ENCODE assay signal across 12 mouse cellular contexts in the genomic region with DNA sequence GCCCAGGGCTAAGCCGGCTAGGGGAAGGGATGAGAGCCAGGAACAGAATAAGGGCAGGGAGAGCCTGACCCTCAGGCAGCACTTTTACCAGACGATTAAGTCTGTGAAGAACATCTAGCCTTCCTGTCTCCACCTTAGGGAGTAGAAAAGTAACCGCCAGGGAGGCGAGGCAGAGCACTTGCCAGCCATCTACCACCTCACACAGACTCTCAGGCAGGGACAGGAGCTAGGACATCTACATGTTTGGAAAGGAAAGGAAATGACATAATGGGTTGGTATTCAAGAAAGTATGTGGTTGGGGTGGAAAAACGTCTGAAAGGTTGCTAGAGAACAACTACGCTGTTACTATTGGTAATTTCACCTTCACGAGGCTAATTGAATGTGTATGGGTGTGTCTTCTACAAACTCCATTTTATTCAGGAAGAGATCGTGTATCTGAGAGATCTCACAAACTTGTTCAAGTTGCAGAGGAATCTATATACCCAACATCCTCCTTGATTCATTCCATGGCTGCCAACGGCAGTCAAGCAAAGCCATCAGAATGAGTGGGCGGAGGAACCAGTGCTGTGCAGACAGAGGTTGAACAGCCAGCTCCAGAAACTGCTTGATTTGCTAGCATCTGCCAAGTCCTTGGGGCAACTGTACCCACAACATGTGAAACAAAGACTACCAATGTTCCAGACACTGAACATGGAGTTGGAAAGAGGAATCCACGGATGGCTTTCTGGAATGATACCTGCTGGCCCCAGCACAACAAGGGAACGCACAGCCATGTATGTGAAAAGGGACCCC. TPM values are rescaled to one million over a fixed set of nuclear protein-coding genes. Genes with fewer than 3 reads are reported as not detected.
DNase-seq lines count a peak whose midpoint lies in the region; ATAC-seq lines count a peak whose summit lies in the region.
"Had no signal": no experiment of that assay in that cellular context is flagged by ENCODE, and none has a peak within 500 bp of the region (broad histone marks: within the 10 kb centered on the region; RNA-seq: fewer than 3 reads in every experiment).

No protein-coding gene starts in this region.

- no peaks in the 10 kb centered on the region for H3K27me3 ChIP-seq in kidney, embryonic 16.5 days (ENCODE audit: insufficient read depth, low read length)
- H3K27me3 ChIP-seq in embryonic facial prominence, embryonic 15.5 days, result no peaks in the 10 kb centered on the region
- H3K27me3 ChIP-seq in stomach, embryonic 14.5 days (ENCODE audit: control insufficient read depth, insufficient read depth, low read length), result no peaks in the 10 kb centered on the region
- H3K27me3 ChIP-seq: liver, embryonic 13.5 days had no signal

- no peak overlapping the region for H3K9ac ChIP-seq in kidney, embryonic 16.5 days (replicated peaks; ENCODE audit: low read length)
- H3K9ac ChIP-seq in embryonic facial prominence, embryonic 15.5 days, result no peak overlapping the region
- H3K9ac ChIP-seq in stomach, embryonic 14.5 days (replicated peaks; ENCODE audit: low read depth, low read length), result no peak overlapping the region
- H3K9ac ChIP-seq: liver, embryonic 13.5 days had no signal

- no peaks in the 10 kb centered on the region for H3K4me1 ChIP-seq in kidney, embryonic 16.5 days (ENCODE audit: insufficient read depth, low read length)
- peaks cover 7% of the 10 kb centered on the region for H3K4me1 ChIP-seq in embryonic facial prominence, embryonic 15.5 days
- H3K4me1 ChIP-seq in stomach, embryonic 14.5 days (ENCODE audit: control insufficient read depth, insufficient read depth, low read length), result no peaks in the 10 kb centered on the region

- no peak for DNase-seq in frontal cortex, postnatal 36 days (ENCODE audit: low spot score in 2 of 2)
- DNase-seq in kidney, postnatal 4 days, result no peak
- DNase-seq in ovary, postnatal 10 days (ENCODE audit: low spot score), result no peak
- no peak for DNase-seq in embryo, embryonic 10.5 days (ENCODE audit: low spot score)
- DNase-seq: cerebellum, postnatal 25 days; gastrocnemius, postnatal 14 days; liver, embryonic 13.5 days had no signal

- H3K27ac ChIP-seq in kidney, embryonic 16.5 days (ENCODE audit: low read length), result peak overlapping the region; percentile 11; the same call in 1 of the 2 replicates
- H3K27ac ChIP-seq in embryonic facial prominence, embryonic 15.5 days (replicated peaks), result peak overlapping the region; percentile 68
- peak overlapping the region; percentile 33; the same call in 1 of the 2 replicates for H3K27ac ChIP-seq in stomach, embryonic 14.5 days (ENCODE audit: low read length)
- H3K27ac ChIP-seq: liver, embryonic 13.5 days had no signal

- no peaks in the 10 kb centered on the region for H3K9me3 ChIP-seq in kidney, embryonic 16.5 days (ENCODE audit: low read length)
- H3K9me3 ChIP-seq in embryonic facial prominence, embryonic 15.5 days (replicated peaks), result no peaks in the 10 kb centered on the region
- no peaks in the 10 kb centered on the region for H3K9me3 ChIP-seq in stomach, embryonic 14.5 days (ENCODE audit: control insufficient read depth, low read depth, low read length)
- H3K9me3 ChIP-seq: liver, embryonic 13.5 days had no signal

- H3K4me3 ChIP-seq in kidney, embryonic 16.5 days (ENCODE audit: low read length), result no peak overlapping the region
- H3K4me3 ChIP-seq in embryonic facial prominence, embryonic 15.5 days (replicated peaks), result no peak overlapping the region
- no peak overlapping the region for H3K4me3 ChIP-seq in stomach, embryonic 14.5 days (ENCODE audit: low read depth, low read length)
- H3K4me3 ChIP-seq: liver, embryonic 13.5 days; myocyte had no signal

- H3K36me3 ChIP-seq in kidney, embryonic 16.5 days (ENCODE audit: insufficient read depth, low read length), result no peaks in the 10 kb centered on the region
- H3K36me3 ChIP-seq in embryonic facial prominence, embryonic 15.5 days, result no peaks in the 10 kb centered on the region
- H3K36me3 ChIP-seq in stomach, embryonic 14.5 days (ENCODE audit: control insufficient read depth, insufficient read depth, low read length), result no peaks in the 10 kb centered on the region
- H3K36me3 ChIP-seq: liver, embryonic 13.5 days had no signal

- peak; percentile 52 for ATAC-seq in frontal cortex, adult (ENCODE audit: low TSS enrichment)
- no peak for ATAC-seq in kidney, embryonic 16.5 days (ENCODE audit: low FRiP score, low TSS enrichment)
- no peak for ATAC-seq in embryonic facial prominence, embryonic 15.5 days (ENCODE audit: insufficient number of reproducible peaks, low FRiP score, low TSS enrichment, low read depth)
- no peak for ATAC-seq in stomach, embryonic 14.5 days (ENCODE audit: insufficient number of reproducible peaks, insufficient read depth, low FRiP score, low read depth)

- 74% methylated on average over 12 of the region's 12 CpGs for WGBS in kidney, embryonic 16.5 days
- WGBS in embryonic facial prominence, embryonic 15.5 days, result 62% methylated on average over 12 of the region's 12 CpGs
- 73% methylated on average over 12 of the region's 12 CpGs for WGBS in stomach, embryonic 14.5 days

- no peak overlapping the region for H3K4me2 ChIP-seq in kidney, embryonic 16.5 days (replicated peaks; ENCODE audit: low read depth, low read length)
- peak overlapping the region; percentile 15; the same call in 1 of the 2 replicates for H3K4me2 ChIP-seq in embryonic facial prominence, embryonic 15.5 days (replicated peaks)
- no peak overlapping the region for H3K4me2 ChIP-seq in stomach, embryonic 14.5 days (replicated peaks; ENCODE audit: low read depth, low read length)
- H3K4me2 ChIP-seq: liver, embryonic 13.5 days had no signal

RNA-seq across cellular contexts. Expression of a gene that starts 32.2 kb away (rescaled TPM):
- 1.9 and 5.3 TPM in 2 replicates for polyA plus RNA-seq in kidney, embryonic 16.5 days (2015; fragmentation: Nextera tagmentation; extraction: Ambion mirVana)
- 3.1 and 3.5 TPM in 2 replicates for polyA plus RNA-seq in embryonic facial prominence, embryonic 15.5 days (2015; fragmentation: Nextera tagmentation; extraction: Ambion mirVana)
- 2.7 and 3.3 TPM in 2 replicates for polyA plus RNA-seq in stomach, embryonic 14.5 days (2014; fragmentation: Nextera tagmentation; extraction: Ambion mirVana)

RNA-seq across cellular contexts. Expression of a gene that starts 32.3 kb away (rescaled TPM):
- 12.8 and 13.5 TPM in 2 replicates for polyA plus RNA-seq in kidney, embryonic 16.5 days (2015; fragmentation: Nextera tagmentation; extraction: Ambion mirVana)
- 11.0 and 11.1 TPM in 2 replicates for polyA plus RNA-seq in embryonic facial prominence, embryonic 15.5 days (2015; fragmentation: Nextera tagmentation; extraction: Ambion mirVana)
- polyA plus RNA-seq in stomach, embryonic 14.5 days (2014; fragmentation: Nextera tagmentation; extraction: Ambion mirVana), result 10.7 and 11.1 TPM in 2 replicates

Comparison
In these comparisons a context has a peak if more than half of its experiments do, and no peak if none do; other contexts are left out.
1. H3K27ac ChIP-seq: peak in every context shown above with its lines; median percentile 68 in embryonic facial prominence, embryonic 15.5 days; 33 in stomach, embryonic 14.5 days; 11 in kidney, embryonic 16.5 days.